Mouse (Mus musculus) gastrocnemius, adult 8-10 months (tissue): ENCODE results near the gene Ugt1a6b. TPM values are rescaled to one million over a fixed set of nuclear protein-coding genes. Genes with fewer than 3 reads are reported as not detected.
"Not testable (repeated sequence)": the region's sequence is repeated elsewhere in the genome, so short reads cannot be mapped to it uniquely, and the experiment has no call there.

Experiments
- DNase-seq, 2 experiments: peaks; one replicate each; pipeline ENCODE4 v3.0.0; 2022; ENCODE audit warnings: low spot score in 2 of 2
- total RNA-seq, 4 experiments: library from RNA; stranded (reverse); gene quantifications; 2 replicates each; pipeline ENCODE4 v1.2.4; 2022

Ugt1a6b gene
- total RNA-seq, 4 experiments from 2014 or later = 0.72 to 1.3 TPM; not detected in 2

DNA sequence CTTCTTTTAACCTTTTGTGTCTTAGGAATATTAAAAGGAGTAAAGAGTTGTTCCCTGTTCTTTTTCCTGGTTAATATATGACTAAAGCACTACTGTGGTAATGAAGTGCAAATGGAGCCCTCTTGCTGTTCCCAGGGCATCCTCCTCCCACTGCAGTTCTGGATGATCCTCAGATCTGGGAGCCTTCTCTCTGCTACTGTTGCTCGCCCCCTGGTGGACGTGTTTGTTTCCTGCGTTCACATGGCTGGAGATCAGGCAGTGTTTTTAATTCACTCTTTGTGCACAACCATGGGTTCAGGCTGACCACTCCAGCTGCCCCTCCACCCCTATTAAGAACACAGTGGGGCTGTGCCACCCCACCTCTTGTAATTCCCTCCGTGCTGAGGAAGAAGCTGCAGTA, 17.5 kb downstream of the Ugt1a6b start:
- DNase-seq = not testable (repeated sequence)

DNA sequence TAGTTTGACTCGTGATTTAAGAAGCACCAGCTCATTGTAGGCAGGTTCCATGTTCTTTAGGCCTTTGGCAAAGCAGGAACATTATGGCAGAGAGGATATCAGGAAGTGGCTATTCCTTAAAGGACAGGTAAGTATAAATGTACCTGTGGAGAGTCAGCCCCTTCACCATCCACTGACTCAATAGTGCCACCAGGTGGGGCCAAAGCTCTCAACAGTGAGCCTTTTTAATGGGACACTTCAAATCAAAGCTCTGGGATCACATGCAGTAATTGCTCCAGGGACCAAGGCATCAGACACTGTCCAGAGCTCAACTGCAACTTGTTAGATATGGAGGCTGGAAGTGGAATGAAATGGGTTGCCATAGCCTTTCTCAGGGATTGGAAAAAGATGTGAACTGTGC, 18.5 kb downstream of the Ugt1a6b start:
- not testable (repeated sequence) for DNase-seq

DNA sequence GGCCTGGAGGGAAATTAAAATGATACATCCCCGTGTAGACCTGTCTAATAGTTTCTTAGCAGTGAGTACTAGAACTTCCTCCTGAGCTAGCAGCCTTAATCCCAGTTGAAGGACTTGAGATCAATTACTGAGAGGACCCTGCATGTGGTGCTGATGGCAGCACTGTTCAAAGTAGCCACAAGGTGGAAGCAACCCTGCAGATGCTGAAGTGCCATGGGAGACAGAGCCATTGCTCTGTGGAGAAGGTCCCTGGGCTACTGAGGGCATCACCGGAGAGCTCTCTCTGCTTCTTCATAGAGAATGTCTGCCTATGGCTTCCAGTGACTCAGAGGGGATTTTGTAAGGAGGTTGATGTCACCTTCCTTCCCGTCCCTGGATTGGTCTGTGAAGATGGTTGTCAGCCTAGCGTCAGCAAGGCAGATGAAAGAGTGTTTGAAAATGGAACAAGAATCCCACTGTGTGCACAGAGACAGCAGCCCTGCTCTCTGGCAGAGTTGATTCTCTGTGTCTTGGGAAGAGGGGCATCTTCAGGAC, 22.8 kb downstream of the Ugt1a6b start:
- not testable (repeated sequence) for DNase-seq

DNA sequence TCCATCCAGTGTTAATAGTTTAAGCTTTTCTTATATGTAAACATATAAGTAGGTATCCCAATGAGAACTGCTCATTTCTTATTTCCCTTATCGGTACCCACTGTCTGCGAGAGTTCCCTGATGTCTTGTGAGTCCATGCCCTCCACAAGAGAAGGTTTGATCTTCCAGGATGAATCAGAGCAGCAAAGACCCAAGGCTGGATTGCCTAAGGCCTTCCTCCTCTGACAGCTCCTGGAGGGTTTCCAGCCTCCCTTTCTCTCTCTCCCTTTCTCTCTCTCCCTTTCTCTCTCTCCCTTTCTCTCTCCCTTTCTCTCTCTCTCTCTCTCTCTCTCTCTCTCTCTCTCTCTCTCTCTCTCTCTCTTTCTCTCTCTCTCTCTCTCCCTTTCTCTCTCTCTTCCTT, 26.0 kb downstream of the Ugt1a6b start:
- DNase-seq = not testable (repeated sequence)

DNA sequence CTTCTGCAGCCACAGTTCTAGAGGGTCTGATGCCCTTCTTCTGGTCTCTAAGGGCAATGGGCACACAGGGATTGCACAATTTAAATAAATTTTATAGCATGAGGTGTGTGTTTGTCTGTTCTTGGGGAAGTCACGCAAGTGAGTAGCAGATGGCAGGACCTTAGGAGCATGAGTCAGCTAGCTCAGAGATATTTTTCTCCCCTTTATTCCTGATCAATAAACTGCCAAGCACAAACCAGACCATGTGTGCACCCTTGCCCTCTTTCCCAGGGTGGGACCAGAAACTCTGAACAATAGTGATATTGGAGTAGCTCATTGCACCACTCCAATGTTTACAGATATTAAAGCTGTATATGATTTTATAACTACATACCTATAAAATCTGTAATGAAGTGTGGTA, 27.2 kb downstream of the Ugt1a6b start:
- not testable (repeated sequence) for DNase-seq

DNA sequence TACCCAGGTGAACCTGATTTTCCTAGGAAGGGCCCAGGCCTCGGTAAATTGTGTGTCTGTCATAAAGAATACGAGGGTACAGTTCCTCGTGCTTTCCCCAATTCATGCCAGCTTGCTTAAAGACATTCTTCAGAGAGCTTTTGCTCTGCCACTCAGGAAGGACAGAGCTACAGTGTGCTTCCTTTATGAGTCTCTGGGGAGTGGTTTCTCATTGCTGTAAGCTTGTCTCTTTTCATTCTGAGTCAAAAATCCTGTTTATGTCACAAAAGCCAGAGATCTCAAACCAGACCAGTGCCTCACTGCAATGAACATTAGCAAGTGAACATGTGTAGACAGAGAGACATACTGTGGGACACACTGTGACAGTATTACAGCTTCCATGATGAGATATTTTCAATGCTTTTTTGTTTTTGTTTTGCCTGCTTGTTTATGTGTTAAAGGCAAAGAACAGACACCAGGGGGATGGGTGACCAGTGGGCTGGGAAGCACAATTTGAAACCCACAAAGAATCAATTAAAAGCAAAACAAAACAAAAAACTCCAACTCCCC, 30.9 kb downstream of the Ugt1a6b start:
- no peak for DNase-seq

DNA sequence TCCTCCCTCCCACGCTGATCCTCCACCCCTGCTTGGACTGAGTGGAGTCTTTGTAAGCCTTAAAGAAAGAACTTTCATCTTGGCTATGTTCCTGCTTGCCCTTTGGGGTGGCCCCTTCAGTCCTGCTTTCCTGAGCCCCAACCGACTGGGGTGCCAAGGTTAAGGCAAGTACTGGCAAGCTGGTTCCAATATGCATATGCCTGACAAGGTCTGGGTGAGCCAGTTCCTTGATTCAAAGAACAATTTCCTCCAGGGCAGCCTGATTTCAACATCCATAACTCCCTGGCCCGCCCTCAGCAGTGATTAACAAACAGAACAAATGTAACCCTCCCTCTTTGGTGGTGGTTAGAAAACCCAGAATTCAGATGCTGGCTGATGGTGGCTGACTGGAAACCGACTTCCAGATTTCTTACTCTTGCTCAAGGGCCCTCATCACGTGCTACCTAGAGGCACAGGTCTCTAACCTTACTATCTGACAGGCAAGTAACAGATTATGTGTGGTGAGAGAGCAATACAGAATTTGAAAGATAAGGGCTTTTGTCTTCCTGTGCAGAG, 31.5 kb downstream of the Ugt1a6b start, which contains the start of gene Ugt1a6a:
Ugt1a6a (plus strand) TSS at position 353 of the 555 bp plus-strand sequence.
- not testable (repeated sequence) for DNase-seq

DNA sequence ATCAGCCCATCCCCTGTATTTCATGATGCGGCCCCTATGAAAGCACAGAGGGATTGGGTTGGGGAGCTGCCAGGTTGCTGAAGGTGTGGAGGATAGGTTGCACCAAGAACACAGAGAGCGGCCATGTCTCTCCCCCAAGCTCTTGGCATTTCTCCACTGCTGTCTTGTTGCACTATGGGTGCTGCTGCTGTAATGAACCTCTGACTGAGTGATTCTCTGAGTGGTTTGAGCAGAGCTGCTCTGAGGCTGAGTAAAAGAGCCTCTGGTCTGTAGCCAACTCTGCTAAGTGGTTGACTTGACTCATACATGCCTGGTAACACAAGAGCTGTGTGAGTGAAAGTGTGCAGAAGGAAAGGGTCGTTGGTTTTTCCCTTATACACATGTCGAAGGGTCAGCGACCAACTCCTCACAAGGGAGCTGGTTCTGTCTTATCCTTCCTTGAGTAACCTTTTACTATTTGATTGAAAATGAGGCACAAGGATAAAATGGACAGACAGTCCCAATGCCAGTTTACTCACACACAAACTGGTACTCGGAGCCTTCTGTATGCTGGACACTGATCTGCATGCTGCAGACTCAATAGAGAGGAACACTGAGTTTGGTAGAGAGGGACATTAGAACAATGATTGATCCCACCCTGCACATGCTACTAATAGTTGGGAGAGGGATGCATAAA, 32.3 kb downstream of the Ugt1a6b start:
- DNase-seq = not testable (repeated sequence)

DNA sequence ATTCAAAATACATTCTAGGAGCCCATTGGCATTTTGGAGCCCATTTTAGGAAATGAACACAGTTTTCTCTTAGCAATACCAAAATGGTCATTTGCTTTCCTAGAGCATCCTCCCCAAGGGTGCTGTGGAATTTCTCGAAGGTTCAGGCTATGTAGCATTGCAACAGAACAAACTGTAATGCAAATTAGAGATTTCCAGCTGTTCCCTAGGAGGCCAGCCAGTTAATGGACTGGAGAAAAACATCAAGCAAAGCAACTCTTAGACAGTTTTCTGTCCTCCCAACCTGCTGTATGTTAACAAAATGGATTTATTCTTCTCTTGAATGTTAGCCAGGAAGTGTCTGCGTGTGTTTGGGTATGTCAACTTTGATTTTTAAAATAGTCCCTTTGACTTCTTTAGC, 33.6 kb downstream of the Ugt1a6b start:
- DNase-seq = no peak

DNA sequence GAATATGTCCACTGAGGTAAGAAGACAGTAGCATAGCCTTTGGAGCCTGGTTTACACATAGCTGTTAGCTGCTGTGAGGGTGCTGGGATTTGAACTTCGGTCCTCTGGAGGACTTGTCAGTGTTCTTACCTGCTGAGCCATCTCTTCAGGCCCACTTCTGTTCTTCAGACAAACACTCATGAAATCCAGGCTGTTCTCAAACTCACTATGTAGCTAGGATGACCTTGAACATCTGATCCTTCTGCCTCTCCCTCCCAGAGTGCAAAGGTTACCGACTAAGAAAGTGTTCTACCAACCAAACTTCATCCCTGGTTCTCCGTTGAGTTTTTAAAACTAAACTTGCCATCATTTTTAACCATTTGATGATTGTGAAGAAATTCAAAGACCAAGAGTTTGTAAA, 34.2 kb downstream of the Ugt1a6b start:
- DNase-seq = no peak

DNA sequence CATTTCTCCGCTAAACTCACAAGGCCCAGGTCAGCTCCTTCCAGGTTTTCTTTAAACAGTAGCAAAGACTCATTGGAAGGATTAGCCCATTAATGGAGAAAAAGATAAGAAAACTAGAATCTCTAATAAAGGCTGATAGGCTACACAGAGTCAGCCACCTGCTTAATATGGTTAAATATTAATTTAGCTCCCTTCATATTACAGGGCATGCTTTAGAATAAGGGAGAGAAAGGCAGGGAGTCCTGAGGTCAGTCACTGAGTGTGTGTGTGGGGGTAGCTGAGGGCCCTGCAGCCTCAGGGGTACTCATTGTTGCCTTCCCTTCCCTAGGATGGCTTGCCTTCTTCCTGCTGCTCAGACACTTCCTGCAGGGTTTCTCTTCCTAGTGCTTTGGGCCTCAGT, 35.1 kb downstream of the Ugt1a6b start:
- DNase-seq = no peak

DNA sequence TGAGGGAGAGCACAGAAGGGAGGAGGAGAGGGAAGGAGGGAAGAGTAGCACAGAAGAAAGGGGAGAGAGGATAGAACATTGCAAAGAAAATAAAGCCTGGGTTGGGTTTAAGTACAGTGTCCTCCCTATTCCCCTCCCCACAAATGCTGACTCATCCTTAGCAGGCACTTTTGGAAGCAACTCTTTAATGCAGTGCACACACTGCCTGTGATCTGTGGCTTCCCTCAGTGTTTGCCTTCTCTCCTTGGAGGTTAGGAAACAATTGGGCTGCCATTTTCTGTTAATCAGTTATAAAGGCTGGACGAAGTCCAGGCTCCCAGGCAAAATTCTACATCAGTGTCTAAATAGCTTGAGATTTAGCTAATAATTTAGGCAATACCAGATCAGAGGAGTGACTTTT, 37.4 kb downstream of the Ugt1a6b start:
- not testable (repeated sequence) for DNase-seq

DNA sequence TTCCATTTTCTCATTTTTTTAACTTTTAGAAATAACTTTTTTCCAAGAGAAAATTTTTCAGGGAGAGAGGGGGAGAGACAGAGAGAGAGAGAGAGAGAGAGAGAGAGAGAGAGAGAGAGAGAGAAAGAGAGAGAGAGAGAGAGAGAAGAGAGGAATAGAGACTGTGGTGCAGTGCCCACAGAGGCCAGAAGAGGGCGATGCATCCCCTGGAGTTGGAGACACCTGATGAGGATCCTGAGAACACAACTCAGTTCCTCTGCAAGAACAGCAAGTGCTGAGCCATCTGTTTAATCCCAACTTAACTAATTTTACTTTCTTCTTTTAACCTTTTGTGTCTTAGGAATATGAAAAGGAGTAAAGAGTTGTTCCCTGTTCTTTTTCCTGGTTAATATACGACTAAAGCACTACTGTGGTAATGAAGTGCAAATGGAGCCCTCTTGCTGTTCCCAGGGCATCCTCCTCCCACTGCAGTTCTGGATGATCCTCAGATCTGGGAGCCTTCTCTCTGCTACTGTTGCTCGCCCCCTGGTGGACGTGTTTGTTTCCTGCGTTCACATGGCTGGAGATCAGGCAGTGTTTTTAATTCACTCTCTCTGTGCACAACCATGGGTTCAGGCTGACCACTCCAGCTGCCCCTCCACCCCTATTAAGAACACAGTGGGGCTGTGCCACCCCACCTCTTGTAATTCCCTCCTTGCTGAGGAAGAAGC, 41.1 kb downstream of the Ugt1a6b start:
- peak in 1 of 2 experiments; percentile 4 for DNase-seq

DNA sequence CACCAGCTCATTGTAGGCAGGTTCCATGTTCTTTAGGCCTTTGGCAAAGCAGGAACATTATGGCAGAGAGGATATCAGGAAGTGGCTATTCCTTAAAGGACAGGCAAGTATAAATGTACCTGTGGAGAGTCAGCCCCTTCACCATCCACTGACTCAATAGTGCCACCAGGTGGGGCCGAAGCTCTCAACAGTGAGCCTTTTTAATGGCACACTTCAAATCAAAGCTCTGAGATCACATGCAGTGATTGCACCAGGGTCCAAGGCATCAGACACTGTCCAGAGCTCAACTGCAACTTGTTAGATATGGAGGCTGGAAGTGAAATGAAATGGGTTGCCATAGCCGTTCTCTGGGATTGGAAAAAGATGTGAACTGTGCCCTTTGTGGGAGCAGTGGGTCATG, 42.2 kb downstream of the Ugt1a6b start:
- DNase-seq = not testable (repeated sequence)

DNA sequence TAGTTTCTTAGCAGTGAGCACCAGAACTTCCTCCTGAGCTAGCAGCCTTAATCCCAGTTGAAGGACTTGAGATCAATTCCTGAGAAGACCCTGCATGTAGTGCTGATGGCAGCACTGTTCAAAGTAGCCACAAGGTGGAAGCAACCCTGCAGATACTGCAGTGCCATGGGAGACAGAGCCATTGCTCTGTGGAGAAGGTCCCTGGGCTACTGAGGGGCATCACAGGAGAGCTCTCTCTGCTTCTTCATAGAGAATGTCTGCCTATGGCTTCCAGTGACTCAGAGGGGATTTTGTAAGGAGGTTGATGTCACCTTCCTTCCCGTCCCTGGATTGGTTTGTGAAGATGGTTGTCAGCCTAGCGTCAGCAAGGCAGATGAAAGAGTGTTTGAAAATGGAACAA, 47.1 kb downstream of the Ugt1a6b start:
- DNase-seq = not testable (repeated sequence)

DNA sequence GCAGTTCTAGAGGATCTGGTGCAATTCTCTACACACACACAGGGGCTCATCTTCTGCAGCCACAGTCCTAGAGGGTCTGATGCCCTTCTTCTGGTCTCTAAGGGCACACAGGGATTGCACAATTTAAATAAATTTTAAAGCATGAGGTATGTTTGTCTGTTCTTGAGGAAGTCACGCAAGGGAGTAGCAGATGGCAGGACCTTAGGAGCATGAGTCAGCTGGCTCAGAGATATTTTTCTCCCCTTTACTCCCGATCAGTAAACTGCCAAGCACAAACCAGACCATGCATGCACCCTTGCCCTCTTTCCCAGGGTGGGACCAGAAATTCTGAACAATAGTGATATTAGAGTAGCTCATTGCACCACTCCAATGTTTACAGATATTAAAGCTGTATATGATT, 55.4 kb downstream of the Ugt1a6b start:
- DNase-seq = no peak

DNA sequence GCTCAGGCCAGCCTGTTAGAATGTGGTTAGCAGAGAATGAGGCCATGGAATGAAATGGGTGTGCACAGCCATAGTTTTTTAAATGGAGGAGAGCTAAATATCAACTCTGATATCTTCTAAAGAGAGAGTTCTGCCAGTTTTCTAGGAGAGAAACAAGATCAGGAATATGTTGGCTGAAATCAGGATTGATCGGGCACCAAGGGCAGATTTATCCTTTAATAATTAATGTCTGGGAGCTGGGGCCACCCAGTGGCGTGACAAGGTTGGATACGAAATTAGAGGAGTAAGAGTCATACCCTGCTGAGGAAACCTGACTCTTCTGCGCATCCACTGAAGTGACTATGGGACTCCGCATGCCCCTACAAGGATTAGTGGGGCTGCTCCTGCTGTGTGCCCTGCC, 62.7 kb downstream of the Ugt1a6b start, which contains the start of gene Ugt1a5:
Ugt1a5 (plus strand) TSS at position 302 of the 400 bp plus-strand sequence.
- no peak for DNase-seq

DNA sequence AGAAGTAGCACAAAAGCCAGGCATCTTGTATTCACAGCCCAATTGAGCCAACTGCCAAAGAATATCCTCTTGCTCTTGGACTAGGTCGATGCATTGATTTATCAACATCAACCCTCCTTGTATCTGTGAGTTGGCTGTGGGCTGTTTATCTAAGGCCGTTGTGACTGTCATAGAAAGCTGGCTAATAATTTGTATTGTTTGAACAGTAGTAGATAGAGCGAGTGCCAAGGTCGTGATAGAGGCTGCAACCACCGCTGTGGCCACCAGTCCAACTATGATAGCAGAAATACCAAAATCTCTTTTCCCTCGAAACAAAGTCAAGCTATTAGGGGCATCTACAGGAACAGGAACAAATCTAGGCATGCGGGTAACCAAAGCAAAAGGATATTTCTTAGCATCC, 69.1 kb downstream of the Ugt1a6b start:
- DNase-seq = not testable (repeated sequence)

DNA sequence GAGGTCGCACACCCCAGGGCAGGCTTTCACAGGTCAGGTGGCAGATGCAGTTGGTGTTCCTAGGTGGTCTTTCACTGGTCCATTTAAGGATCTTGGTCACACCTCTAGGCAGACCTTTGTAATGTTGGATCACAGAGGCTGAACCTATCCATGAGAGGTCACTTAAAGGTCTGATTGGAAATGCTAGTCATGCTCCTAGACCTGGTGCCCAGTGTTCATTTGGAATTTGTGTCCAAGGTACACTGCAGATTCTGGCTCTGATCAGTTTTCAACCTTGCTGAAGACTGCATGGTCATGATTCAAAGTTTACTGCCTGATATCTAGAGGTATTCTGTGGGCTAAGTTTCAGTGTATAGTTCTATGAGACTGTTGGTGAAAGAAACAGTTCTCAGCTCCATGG, 76.6 kb downstream of the Ugt1a6b start:
- DNase-seq = no peak

DNA sequence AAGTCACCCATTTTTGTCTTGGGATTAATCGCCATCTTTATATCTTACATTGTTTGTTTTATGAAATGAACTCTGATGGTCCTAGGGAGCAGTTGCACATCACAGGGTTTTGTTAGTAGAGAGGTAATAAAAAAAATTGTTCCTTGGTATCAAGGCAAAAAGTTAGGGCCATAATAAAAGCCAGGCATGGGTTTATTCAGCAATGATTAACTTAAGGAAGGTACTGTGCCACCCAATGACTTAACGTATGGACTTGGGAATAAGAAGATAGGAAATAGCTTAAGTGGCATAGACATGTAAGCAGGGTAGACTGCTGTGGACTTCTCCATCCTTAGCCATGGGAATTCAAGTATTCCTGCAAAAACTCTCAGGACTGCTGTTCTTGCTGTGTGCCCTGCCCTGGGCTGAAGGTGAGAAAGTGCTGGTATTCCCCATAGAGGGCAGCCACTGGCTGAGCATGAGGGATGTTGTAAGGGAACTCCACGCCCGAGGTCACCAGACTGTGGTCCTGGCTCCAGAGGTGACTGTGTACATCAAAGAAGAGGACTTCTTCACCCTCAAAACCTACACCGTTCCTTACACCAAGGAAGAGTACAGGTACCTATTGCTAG, 83.4 kb downstream of the Ugt1a6b start:
- DNase-seq = no peak

DNA sequence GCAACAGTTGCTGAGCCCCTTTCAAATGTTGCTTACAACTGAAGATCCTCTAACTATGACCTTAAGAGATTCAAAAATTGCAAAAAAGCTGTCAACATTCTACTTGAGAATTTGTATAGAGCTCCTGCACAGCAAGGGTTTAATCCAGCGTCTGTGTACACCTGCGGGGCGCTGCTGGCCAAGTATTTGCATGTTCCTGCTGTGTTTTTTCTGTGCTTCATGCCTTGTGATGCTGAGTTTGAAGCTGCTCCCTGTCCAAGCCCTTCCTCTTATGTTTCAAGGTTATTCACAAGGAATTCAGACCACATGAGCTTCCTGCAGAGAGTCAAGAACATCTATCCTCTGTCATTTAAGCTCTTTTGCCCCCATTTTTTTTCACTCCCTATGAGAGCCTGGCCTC, 89.1 kb downstream of the Ugt1a6b start:
- DNase-seq = no peak
